Mouse (Mus musculus): Measurements from ENCODE around the gene Letm1. TPM values are rescaled to one million over a fixed set of nuclear protein-coding genes. Genes with fewer than 3 reads are reported as not detected.

Gene Letm1
- polyA plus RNA-seq (2017; shearing (Covaris generic)): 88.7 TPM

GRCm38 (mm10) chr5:33782345-33782998 lies at the start of gene Letm1:
Letm1 (minus strand) TSS chr5:33782817.

GRCm38 (mm10) chr5:33819876-33820732 lies 37.5 kb upstream of the Letm1 start, which contains the start of gene Nsd2:
Nsd2 (plus strand) TSS chr5:33820725.

GRCm38 (mm10) chr5:33721541-33722265 lies 60.9 kb downstream of the Letm1 start, which contains the start of gene Fgfr3:
Fgfr3 (plus strand) TSS chr5:33721674.

Other genes starting within 250 kb of the Letm1 start
- gene Fam53a, start 153.2 kb downstream of the Letm1 start, polyA plus RNA-seq (2017; shearing (Covaris generic)): 48.5 TPM
- 0.56 TPM for gene Gm9903, start 152.9 kb downstream of the Letm1 start, polyA plus RNA-seq (2017; shearing (Covaris generic))
- gene Slbp, start 130.2 kb downstream of the Letm1 start, polyA plus RNA-seq (2017; shearing (Covaris generic)): 181 TPM
- gene Tacc3, start 124.7 kb downstream of the Letm1 start, polyA plus RNA-seq (2017; shearing (Covaris generic)): 10.0 TPM
- gene Tmem129, start 124.4 kb downstream of the Letm1 start, polyA plus RNA-seq (2017; shearing (Covaris generic)): 12.0 TPM
- gene Fgfr3, start 61.1 kb downstream of the Letm1 start, polyA plus RNA-seq (2017; shearing (Covaris generic)): 0.41 TPM
- gene Nsd2, start 37.9 kb upstream of the Letm1 start, polyA plus RNA-seq (2017; shearing (Covaris generic)): 27.6 TPM
- gene Nelfa, start 153.6 kb upstream of the Letm1 start, polyA plus RNA-seq (2017; shearing (Covaris generic)): 28.9 TPM
- gene Gm1673, start 200.6 kb upstream of the Letm1 start, polyA plus RNA-seq (2017; shearing (Covaris generic)): not detected
- not detected for gene Nat8l, start 213.2 kb upstream of the Letm1 start, polyA plus RNA-seq (2017; shearing (Covaris generic))

All from effector memory CD4-positive, alpha-beta T cell, adult 5 months (primary cell).